Mouse (Mus musculus) small intestine, adult 10 weeks (tissue): ENCODE measurements around the gene Ncapd3. TPM values are rescaled to one million over a fixed set of nuclear protein-coding genes. Genes with fewer than 3 reads are reported as not detected.

Source experiments
- polyA plus RNA-seq: library from polyadenylated mRNA; stranded (reverse); fragments of 350-450 nt; fragmentation: Illumina TruSeq; extraction: RNeasy Lipid Tissue Mini Kit (QIAGEN cat#74804); gene quantifications from one replicate; pipeline ENCODE4 v1.2.3, GENCODE M21; 2014; ENCODE audit warnings: low replicate concordance

The Ncapd3 gene
- 29.7 TPM for polyA plus RNA-seq

GRCm38 (mm10) chr9:27029828-27030762, at the start of gene Ncapd3, which contains the start of gene Vps26b:
Gene Ncapd3 (plus strand): TSS chr9:27030175.
Gene Vps26b (minus strand): TSS chr9:27030065.

GRCm38 (mm10) chr9:26999461-27000395, 30.2 kb upstream of the Ncapd3 start, which contains the start of the genes Acad8 and Thyn1:
Gene Acad8 (minus strand): TSS chr9:26999566.
Gene Thyn1 (plus strand): TSS chr9:26999710.

Other genes with a start within 250 kb of the Ncapd3 start
- gene Glb1l2, start 223.7 kb upstream of the Ncapd3 start, polyA plus RNA-seq, result 1.5 TPM
- gene Glb1l3, start 169.3 kb upstream of the Ncapd3 start, polyA plus RNA-seq, result not detected
- not detected for gene Gm1110, start 107.1 kb upstream of the Ncapd3 start, polyA plus RNA-seq
- 10.7 TPM for gene Acad8, start 30.6 kb upstream of the Ncapd3 start, polyA plus RNA-seq
- gene Thyn1, start 30.5 kb upstream of the Ncapd3 start, polyA plus RNA-seq, result 34.0 TPM
- 24.5 TPM for gene Vps26b, start 110 bp upstream of the Ncapd3 start, polyA plus RNA-seq
- 6.5 TPM for gene Jam3, start 125.2 kb downstream of the Ncapd3 start, polyA plus RNA-seq